Mouse (Mus musculus) lung, postnatal 0 days (tissue): ENCODE data around the gene March10. TPM values are rescaled to one million over a fixed set of nuclear protein-coding genes. Genes with fewer than 3 reads are reported as not detected.

Experiments
- ATAC-seq: fragments of 200-750 bp; cut with Nextera tagmentation; 2 replicates; pipeline ENCODE4 v1.8.0; 2017; ENCODE audit warnings: moderate library complexity
- DNase-seq: peaks from one replicate; pipeline ENCODE4 v3.0.0-alpha.2; 2016; ENCODE audit warnings: low spot score
- H3K27ac ChIP-seq: fragments of 300-500 bp; sonication (generic); 2 replicates; pipeline ENCODE4 v1.5.1; 2014; ENCODE audit warnings: antibody characterized with exemption, mild to moderate bottlenecking, low read length, mixed read lengths
- H3K27me3 ChIP-seq: fragments of 300-500 bp; sonication (generic); replicated peaks from 2 replicates; pipeline ENCODE4 v1.6.1; 2014; ENCODE audit warnings: low read length, mixed read lengths; ENCODE audit not compliant: insufficient read depth
- H3K36me3 ChIP-seq: fragments of 300-500 bp; sonication (generic); 2 replicates; pipeline ENCODE4 v1.6.1; 2014; ENCODE audit warnings: low read length, mixed read lengths; ENCODE audit not compliant: insufficient read depth
- H3K4me1 ChIP-seq: fragments of 300-500 bp; sonication (generic); 2 replicates; pipeline ENCODE4 v1.6.1; 2014; ENCODE audit warnings: antibody characterized with exemption, low read depth, low read length, mixed read lengths; ENCODE audit not compliant: insufficient read depth
- H3K4me2 ChIP-seq: fragments of 300-500 bp; sonication (generic); replicated peaks from 2 replicates; pipeline ENCODE4 v1.6.1; 2014; ENCODE audit warnings: low read depth, mild to moderate bottlenecking, low read length, moderate library complexity, mixed read lengths
- H3K4me3 ChIP-seq: fragments of 300-500 bp; sonication (generic); 2 replicates; pipeline ENCODE4 v1.5.1; 2014; ENCODE audit warnings: low read depth, low read length
- H3K9ac ChIP-seq: fragments of 300-500 bp; sonication (generic); replicated peaks from 2 replicates; pipeline ENCODE4 v1.6.1; 2014; ENCODE audit warnings: low read depth, mild to moderate bottlenecking
- H3K9me3 ChIP-seq: fragments of 300-500 bp; sonication (generic); 2 replicates; pipeline ENCODE4 v1.6.1; 2016; ENCODE audit warnings: low read length, mixed read lengths
- CTCF ChIP-seq: IDR thresholded peaks from 2 replicates; pipeline ENCODE4 v1.5.1; 2016; ENCODE audit warnings: antibody characterized with exemption, mild to moderate bottlenecking
- EP300 ChIP-seq: IDR thresholded peaks from 2 replicates; pipeline ENCODE4 v1.6.1; 2016; ENCODE audit warnings: antibody characterized with exemption, mild to moderate bottlenecking, control low read depth
- WGBS: fragments of 180-500 bp; shearing (Covaris S2); extraction: QIAGEN DNeasy Blood & Tissue Kit; methylation state at CpG from one replicate; pipeline ENCODE4 v1.1.7; 2014; 5-methylcytosine and 5-hydroxymethylcytosine counted together
- polyA plus RNA-seq: library from polyadenylated mRNA; unstranded; fragments of >200 nt; fragmentation: Nextera tagmentation; extraction: Ambion mirVana; gene quantifications from 2 replicates; pipeline ENCODE4 v1.2.1, GENCODE M21; 2015

The March10 gene
- polyA plus RNA-seq, 1 experiment from 2014 or later, result 0.27 TPM

- Histone ChIP-seq H3K4me1 (peaks cover 39% of the 10 kb centered on the region), H3K27me3 (no peaks in the 10 kb centered on the region), H3K4me2 (no peak overlapping the region), H3K9me3 (no peaks in the 10 kb centered on the region), H3K9ac (no peak overlapping the region), H3K27ac (peak overlapping the region; percentile 80), H3K4me3 (no peak overlapping the region), H3K36me3 (no peaks in the 10 kb centered on the region)
- TF ChIP-seq CTCF (no peak), EP300 (no peak)
- 11% methylated on average over 10 of the region's 10 CpGs for WGBS
- DNase-seq (peak; percentile 78), ATAC-seq (peak; percentile 48)
Observed at GRCm38 (mm10) chr11:105312972-105313632, 143.4 kb downstream of the March10 start.

GRCm38 (mm10) chr11:105312311-105312942 lies 144.1 kb downstream of the March10 start:
- no peak overlapping the region for H3K4me2 ChIP-seq
- ATAC-seq (no peak; the same call in 1 of the 2 replicates), DNase-seq (peak; percentile 51)
- no peaks in the 10 kb centered on the region for H3K36me3 ChIP-seq
- peak overlapping the region; percentile 80 for H3K27ac ChIP-seq
- H3K9me3 ChIP-seq, result no peaks in the 10 kb centered on the region
- 24% methylated on average over 12 of the region's 12 CpGs for WGBS
- H3K9ac ChIP-seq, result no peak overlapping the region
- peaks cover 39% of the 10 kb centered on the region for H3K4me1 ChIP-seq
- no peak overlapping the region for H3K4me3 ChIP-seq
- TF ChIP-seq CTCF, result no peak
- TF ChIP-seq EP300, result no peak
- H3K27me3 ChIP-seq, result no peaks in the 10 kb centered on the region

- Histone ChIP-seq H3K4me2 (peak overlapping the region; percentile 37), H3K9ac (no peak overlapping the region), H3K9me3 (no peaks in the 10 kb centered on the region), H3K27ac (peak overlapping the region; percentile 80), H3K27me3 (no peaks in the 10 kb centered on the region), H3K36me3 (no peaks in the 10 kb centered on the region), H3K4me1 (peaks cover 39% of the 10 kb centered on the region), H3K4me3 (no peak overlapping the region)
- ATAC-seq (peak; percentile 43), DNase-seq (peak; percentile 84)
- peak; percentile 38; the same call in 1 of the 2 replicates for TF ChIP-seq EP300
- TF ChIP-seq CTCF, result no peak
- WGBS, result 19% methylated on average over 24 of the region's 24 CpGs
Observed at GRCm38 (mm10) chr11:105311291-105311975, 145.1 kb downstream of the March10 start.

Other genes with a start within 250 kb of the March10 start
- 20.0 and 22.6 TPM in 2 replicates for gene Mrc2, start 164.1 kb downstream of the March10 start, polyA plus RNA-seq
- gene Tanc2, start 133.3 kb upstream of the March10 start, polyA plus RNA-seq, result 11.3 and 11.6 TPM in 2 replicates